Mouse (Mus musculus): ENCODE measurements around the gene Mrgprh.

Mrgprh gene

GRCm38 (mm10) chr17:12925001-12925400 lies 49.2 kb downstream of the Mrgprh start:
- DNase-seq = no peak

- DNase-seq = no peak
Measured at GRCm38 (mm10) chr17:12925703-12926180, 49.9 kb downstream of the Mrgprh start.
